Mouse (Mus musculus) midbrain, embryonic 10.5 days (tissue): ENCODE measurements around the gene Rab19. TPM values are rescaled to one million over a fixed set of nuclear protein-coding genes. Genes with fewer than 3 reads are reported as not detected.
"Not testable (repeated sequence)": the region's sequence is repeated elsewhere in the genome, so short reads cannot be mapped to it uniquely, and the experiment has no call there.

Source experiments
- DNase-seq: peaks from one replicate; pipeline ENCODE4 v3.0.0-alpha.2; 2017; ENCODE audit warnings: low spot score
- H3K27ac ChIP-seq: fragments of 300-500 bp; sonication (generic); replicated peaks from 2 replicates; pipeline ENCODE4 v1.5.1; 2016; ENCODE audit warnings: mild to moderate bottlenecking
- H3K27me3 ChIP-seq: fragments of 300-500 bp; sonication (generic); 2 replicates; pipeline ENCODE4 v1.6.1; 2016; ENCODE audit warnings: low read depth, mild to moderate bottlenecking; ENCODE audit not compliant: poor library complexity, severe bottlenecking
- H3K36me3 ChIP-seq: fragments of 300-500 bp; sonication (generic); 2 replicates; pipeline ENCODE4 v1.6.1; 2016; ENCODE audit warnings: mild to moderate bottlenecking, moderate library complexity
- H3K4me1 ChIP-seq: fragments of 300-500 bp; sonication (generic); 2 replicates; pipeline ENCODE4 v1.6.1; 2016
- H3K4me3 ChIP-seq: fragments of 300-500 bp; sonication (generic); 2 replicates; pipeline ENCODE4 v1.5.1; 2016; ENCODE audit warnings: mild to moderate bottlenecking, moderate library complexity
- H3K9me3 ChIP-seq: fragments of 300-500 bp; sonication (generic); replicated peaks from 2 replicates; pipeline ENCODE4 v1.6.1; 2016; ENCODE audit warnings: mild to moderate bottlenecking
- WGBS: fragments of 180-500 bp; shearing (Covaris S2); methylation state at CpG from one replicate; pipeline ENCODE4 v1.1.7; 2016; 5-methylcytosine and 5-hydroxymethylcytosine counted together
- polyA plus RNA-seq: library from polyadenylated mRNA; unstranded; fragments of >200 nt; fragmentation: Nextera tagmentation; extraction: Ambion mirVana; gene quantifications from 2 replicates; pipeline ENCODE4 v1.2.1, GENCODE M21; 2016

Rab19 gene
- 0.28 and 0.30 TPM in 2 replicates for polyA plus RNA-seq

DNA sequence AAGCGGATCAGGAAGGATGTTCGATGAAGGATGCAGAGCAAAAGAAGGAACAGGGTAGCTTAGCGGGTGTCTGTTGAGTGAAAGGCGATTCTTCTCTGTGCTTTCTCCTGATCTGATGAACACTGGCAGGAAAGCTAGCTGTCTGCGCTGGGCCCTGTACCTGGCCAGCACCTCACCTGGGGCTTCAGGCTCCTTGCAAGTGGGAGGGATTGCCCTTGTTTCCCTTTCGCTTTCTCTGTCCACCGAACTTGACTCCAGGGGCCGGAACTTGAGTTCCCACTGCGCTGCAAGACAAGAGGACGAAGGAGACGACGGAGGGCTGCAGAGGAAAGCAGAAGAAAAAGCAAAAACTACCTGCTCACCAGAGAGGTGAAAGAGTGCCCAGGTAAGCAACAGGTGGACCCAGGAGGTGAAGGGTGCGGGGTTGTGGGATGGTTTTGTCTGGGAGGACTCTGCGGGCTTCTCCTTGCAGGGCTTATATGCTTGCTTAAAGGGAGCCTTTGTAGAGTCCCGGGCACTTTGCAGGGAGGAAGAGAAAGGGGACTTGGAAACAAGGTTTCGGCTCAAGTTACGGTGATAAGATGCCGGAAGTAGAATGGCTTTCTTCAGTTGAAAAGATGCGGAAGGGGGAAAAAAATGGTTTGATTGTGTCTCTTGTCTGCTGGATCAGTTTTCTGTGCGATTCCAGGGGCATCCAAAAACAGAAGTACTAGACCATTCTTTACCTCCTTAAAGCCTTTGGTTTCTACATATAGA, at the start of gene Rab19:
Rab19 (plus strand) TSS at position 51 of the 756 bp plus-strand sequence.
- Histone ChIP-seq H3K36me3 (no peaks in the 10 kb centered on the region), H3K4me3 (peak within 1 kb of the TSS; percentile 43), H3K27ac (no peak within 1 kb of the TSS), H3K27me3 (peaks cover 35% of the 10 kb centered on the region), H3K4me1 (peaks cover 29% of the 10 kb centered on the region), H3K9me3 (no peaks in the 10 kb centered on the region)
- DNase-seq, result peak; percentile 27
- 8% methylated on average over 20 of the region's 20 CpGs for WGBS

DNA sequence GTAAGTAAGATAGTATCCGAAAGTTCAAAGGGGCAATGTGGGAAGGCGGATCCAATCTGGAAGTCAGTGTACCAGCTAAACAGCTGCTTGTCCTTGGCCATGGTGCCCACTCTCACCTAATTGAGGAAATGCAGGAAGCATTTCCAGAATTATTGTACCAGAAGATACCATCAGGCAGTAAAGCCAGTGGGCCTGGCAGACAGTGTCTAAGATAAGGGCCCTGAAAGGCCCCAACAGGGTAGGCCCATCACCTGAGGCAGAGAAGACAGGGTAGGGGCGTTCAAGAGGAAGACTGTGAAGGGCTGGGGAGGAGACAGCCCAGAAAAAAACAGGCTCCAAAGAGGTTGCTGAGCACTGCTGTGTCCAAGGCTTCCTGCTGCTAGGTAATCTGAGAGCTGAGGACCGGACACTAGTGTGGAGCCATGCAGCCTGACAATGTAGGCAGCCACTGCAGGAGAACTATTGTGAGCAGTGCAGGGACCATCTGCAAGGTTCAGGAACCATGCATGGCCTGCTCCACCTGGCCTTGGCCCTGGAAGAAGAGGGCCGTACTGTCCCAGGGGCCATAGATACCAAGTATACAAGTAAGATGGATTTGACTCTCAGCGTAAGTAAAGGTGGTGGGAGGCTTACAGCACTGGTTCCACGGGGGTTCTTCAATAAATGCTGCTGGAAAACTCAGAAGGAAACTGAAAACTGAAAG, 48.8 kb upstream of the Rab19 start:
- H3K27ac ChIP-seq, result 0 out of 2 replicates have a peak overlapping the region, but pooled peaks have one; percentile 24
- 83% methylated on average over 7 of the region's 7 CpGs for WGBS

DNA sequence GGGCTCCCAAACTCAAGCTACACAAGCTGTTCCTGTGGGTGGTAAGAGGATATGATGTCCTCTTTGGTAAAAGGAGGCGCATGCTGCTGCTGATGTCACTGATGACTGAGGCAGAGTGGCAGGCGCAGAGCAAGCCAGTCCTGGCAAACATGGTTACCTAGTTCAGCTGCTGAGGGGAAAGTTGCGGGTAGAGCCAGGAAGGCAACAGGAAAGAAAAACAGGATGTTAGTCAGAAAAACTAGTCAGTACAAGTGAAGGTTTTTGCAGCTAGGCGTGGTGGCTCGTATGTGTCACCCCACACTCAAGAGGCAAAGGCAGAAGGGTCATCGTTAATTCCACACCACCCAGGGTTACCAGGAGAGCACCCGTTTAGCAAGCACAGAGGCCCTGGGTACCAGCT, 46.8 kb upstream of the Rab19 start:
- Histone ChIP-seq H3K4me3 (no peak overlapping the region), H3K27ac (no peak overlapping the region), H3K4me1 (0 out of 2 replicates have a peak, but pooled peaks cover 4% of the 10 kb centered on the region), H3K36me3 (peaks cover 65% of the 10 kb centered on the region), H3K9me3 (no peaks in the 10 kb centered on the region), H3K27me3 (no peaks in the 10 kb centered on the region)
- 91% methylated on average over 7 of the region's 7 CpGs for WGBS
- no peak for DNase-seq

More for the DNA sequence above, 48.8 kb upstream of the Rab19 start:
- Histone ChIP-seq H3K4me3 (no peak overlapping the region), H3K9me3 (no peaks in the 10 kb centered on the region), H3K4me1 (0 out of 2 replicates have a peak, but pooled peaks cover 4% of the 10 kb centered on the region), H3K36me3 (peaks cover 45% of the 10 kb centered on the region), H3K27me3 (no peaks in the 10 kb centered on the region)
- DNase-seq, result no peak

DNA sequence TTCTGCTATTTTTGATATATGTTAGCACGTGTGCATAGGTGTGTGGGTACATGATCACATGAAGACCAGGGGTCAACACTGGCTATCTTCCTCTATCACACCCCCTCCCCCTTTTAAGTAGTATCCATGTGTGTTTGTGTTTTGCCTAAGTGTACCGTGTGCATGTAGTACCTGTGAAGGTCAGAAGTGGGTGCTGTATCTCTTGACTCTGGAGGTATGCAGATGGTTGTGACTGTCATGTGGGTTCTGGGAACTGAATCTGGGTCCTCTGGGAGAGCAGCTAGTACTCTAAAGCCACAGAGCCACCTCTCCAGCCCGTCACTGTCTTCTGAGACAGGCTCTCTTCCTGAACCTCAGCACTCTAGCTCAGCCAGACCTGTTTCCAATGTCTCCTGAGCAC, 46.1 kb upstream of the Rab19 start:
- Histone ChIP-seq H3K27me3 (no peaks in the 10 kb centered on the region), H3K36me3 (peaks cover 71% of the 10 kb centered on the region), H3K4me1 (0 out of 2 replicates have a peak, but pooled peaks cover 4% of the 10 kb centered on the region), H3K4me3 (no peak overlapping the region), H3K9me3 (no peaks in the 10 kb centered on the region), H3K27ac (no peak overlapping the region)
- 91% methylated on average over 3 of the region's 3 CpGs for WGBS
- no peak for DNase-seq

DNA sequence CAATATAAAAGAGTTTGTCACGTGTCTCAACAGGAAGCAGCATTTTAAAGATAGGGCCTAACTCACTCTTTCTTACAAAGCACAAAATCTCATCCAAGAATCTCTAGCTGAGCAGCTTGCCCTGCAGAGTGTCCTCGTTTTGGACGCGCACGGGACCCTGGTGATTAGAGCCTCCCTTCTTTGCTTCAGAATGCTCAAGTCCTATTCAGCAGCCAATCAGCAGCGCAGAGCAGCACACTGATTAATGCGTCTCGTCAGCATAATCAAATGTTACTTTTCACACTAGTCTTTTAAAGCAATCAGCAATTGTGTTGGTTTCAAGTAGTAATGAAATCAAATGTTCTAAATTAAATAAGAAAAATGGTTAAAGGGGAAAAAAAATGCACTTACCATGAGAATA, 42.6 kb upstream of the Rab19 start:
- 94% methylated on average over 8 of the region's 8 CpGs for WGBS
- peaks cover 86% of the 10 kb centered on the region for H3K36me3 ChIP-seq
- no peak for DNase-seq
- H3K4me3 ChIP-seq, result no peak overlapping the region
- H3K27me3 ChIP-seq, result no peaks in the 10 kb centered on the region
- no peaks in the 10 kb centered on the region for H3K4me1 ChIP-seq
- H3K9me3 ChIP-seq, result no peaks in the 10 kb centered on the region
- no peak overlapping the region for H3K27ac ChIP-seq

DNA sequence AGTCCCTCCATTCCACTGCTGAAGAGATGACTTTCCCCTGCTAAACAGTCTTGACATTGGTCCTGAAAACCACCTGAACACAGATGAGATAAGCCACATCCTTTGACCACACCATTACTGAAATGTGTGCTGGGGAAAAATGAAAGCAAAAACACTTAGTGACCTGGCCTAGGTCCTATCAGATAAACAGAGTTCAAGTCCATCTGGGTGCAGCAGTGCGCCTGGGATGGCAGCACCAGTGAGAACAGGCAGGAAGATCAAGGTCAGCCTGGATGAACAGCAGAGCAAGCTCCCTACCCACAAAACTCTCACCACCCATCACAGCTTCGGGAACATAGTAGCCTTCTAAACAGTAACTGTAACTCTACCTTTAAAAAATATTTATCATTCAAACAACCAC, 39.2 kb upstream of the Rab19 start:
- H3K4me3 ChIP-seq, result no peak overlapping the region
- H3K36me3 ChIP-seq, result peaks cover 70% of the 10 kb centered on the region
- no peaks in the 10 kb centered on the region for H3K27me3 ChIP-seq
- H3K4me1 ChIP-seq, result peaks cover 32% of the 10 kb centered on the region
- H3K27ac ChIP-seq, result no peak overlapping the region
- WGBS, result 94% methylated on average over 2 of the region's 2 CpGs
- no peak for DNase-seq
- no peaks in the 10 kb centered on the region for H3K9me3 ChIP-seq

DNA sequence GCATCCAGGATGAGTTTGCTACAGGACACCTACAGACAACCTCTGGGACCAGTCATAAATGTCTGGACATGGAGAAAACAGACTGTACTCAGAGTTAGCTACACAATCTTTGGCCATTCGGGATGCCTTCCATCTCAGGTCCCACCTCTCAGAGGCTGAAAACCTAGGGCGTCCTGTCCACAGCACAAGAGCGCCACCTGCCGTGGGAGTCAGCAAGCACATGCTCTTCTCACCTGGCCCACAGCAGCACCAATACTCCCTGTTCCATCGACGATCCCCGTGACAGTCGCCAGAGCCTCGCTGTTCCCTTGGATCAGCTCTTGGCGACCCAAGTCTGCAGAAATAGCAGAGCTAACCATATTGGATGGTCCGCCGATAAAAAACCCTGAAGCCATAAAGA, 37.0 kb upstream of the Rab19 start:
- no peaks in the 10 kb centered on the region for H3K27me3 ChIP-seq
- DNase-seq, result peak; percentile 85
- H3K4me3 ChIP-seq, result no peak overlapping the region
- WGBS, result 32% methylated on average over 12 of the region's 12 CpGs
- no peak overlapping the region for H3K27ac ChIP-seq
- peaks cover 54% of the 10 kb centered on the region for H3K4me1 ChIP-seq
- H3K36me3 ChIP-seq, result peaks cover 49% of the 10 kb centered on the region
- no peaks in the 10 kb centered on the region for H3K9me3 ChIP-seq

DNA sequence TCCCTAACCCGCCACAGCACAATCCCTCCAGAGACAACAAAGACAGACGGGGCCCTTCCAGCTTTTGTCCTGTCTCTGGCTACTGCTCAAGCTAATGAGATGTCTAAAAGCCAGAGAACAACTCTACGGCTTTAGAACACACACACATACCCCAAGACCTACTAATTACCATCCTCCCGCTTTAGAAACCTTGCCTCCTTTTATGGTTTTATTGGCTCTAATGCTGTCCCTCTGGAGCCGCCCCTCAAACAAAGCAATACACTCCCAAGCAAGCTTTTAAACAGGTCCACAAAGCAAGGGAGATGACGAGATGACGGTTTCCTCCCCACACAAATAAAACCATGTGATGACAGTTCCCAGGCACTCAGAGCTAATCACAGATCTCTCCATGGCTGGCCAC, 35.5 kb upstream of the Rab19 start:
- peaks cover 52% of the 10 kb centered on the region for H3K36me3 ChIP-seq
- no peaks in the 10 kb centered on the region for H3K9me3 ChIP-seq
- no peaks in the 10 kb centered on the region for H3K27me3 ChIP-seq
- 21% methylated on average over 7 of the region's 7 CpGs for WGBS
- peak; percentile 43 for DNase-seq
- H3K4me3 ChIP-seq, result peak overlapping the region; percentile 14; the same call in 1 of the 2 replicates
- H3K27ac ChIP-seq, result peak overlapping the region; percentile 87
- peaks cover 61% of the 10 kb centered on the region for H3K4me1 ChIP-seq

DNA sequence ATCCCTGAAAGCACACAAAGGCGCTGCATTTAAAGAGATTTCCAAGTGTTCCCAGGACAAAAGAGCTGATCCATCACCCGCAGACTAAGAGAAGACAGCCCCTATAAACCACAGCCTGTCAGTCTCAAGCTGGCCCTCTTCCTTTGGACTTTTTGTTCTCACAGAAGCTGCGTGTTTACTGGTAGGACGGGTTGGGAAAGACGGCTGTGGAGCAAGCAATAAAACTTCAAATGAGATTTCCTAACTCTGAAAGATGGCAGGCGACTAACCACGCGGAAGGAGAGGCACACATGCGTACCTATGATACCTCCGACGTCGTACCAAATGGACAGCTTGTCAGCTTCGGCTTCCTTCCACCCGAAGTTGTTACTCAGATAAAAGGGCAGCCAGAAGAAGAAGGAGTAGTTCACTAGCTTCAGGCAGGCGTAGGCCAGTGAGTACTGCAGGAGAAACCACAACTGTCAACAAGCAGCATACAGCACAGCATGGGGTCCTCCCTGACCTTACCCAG, 33.9 kb upstream of the Rab19 start:
- H3K27me3 ChIP-seq, result no peaks in the 10 kb centered on the region
- WGBS, result 18% methylated on average over 15 of the region's 15 CpGs
- H3K4me3 ChIP-seq, result peak overlapping the region; percentile 18; the same call in 1 of the 2 replicates
- H3K9me3 ChIP-seq, result no peaks in the 10 kb centered on the region
- peaks cover 61% of the 10 kb centered on the region for H3K4me1 ChIP-seq
- peak; percentile 67 for DNase-seq
- H3K27ac ChIP-seq, result peak overlapping the region; percentile 87
- peaks cover 56% of the 10 kb centered on the region for H3K36me3 ChIP-seq

DNA sequence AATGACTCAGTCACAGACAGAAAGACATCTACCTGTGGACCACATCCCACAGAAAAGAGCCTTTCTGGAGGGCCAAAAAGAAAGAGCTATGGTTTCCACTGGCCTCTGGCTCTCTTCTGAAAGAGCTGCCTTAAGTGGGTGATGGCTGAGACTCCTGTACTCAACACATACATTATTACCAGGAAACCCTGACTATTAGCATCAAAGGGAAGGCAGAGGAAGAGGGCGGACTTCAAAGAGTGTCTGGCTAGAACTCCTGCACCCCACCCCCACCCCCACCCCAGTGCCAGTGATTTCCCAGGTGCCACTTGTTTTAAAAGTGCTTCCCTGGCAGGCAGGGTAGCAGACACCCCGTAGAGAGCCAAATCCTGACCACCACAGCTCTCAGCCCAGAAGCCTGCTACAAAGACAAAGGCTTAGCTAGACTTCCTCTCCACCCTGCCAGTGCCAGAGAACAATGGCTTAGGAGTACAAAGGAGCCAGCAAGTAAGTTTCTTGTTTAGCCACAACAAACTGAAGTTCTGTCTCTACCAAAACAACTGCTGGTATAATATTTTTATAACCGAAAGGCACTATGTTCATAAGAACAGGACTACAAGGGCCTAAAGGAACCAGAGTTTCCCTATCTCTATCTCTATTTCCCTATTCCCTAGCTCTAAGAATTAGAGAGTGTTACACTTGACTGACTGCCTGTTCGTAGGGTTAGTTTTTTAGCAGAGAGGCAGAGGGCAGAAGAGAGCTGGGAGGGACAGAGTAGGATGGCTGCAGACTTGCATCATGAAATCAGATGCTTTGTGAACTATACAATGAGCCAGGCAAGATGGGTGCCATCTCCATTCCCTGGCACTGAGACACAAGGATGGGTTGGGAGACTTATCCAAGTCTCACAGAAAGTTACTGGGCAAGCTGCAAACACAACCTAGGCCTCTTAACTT, 32.8 kb upstream of the Rab19 start:
- Histone ChIP-seq H3K27me3 (no peaks in the 10 kb centered on the region), H3K36me3 (peaks cover 56% of the 10 kb centered on the region), H3K4me1 (peaks cover 61% of the 10 kb centered on the region), H3K4me3 (no peak overlapping the region), H3K9me3 (no peaks in the 10 kb centered on the region), H3K27ac (peak overlapping the region; percentile 87)
- WGBS, result 10% methylated on average over 4 of the region's 4 CpGs
- peak; percentile 65 for DNase-seq

DNA sequence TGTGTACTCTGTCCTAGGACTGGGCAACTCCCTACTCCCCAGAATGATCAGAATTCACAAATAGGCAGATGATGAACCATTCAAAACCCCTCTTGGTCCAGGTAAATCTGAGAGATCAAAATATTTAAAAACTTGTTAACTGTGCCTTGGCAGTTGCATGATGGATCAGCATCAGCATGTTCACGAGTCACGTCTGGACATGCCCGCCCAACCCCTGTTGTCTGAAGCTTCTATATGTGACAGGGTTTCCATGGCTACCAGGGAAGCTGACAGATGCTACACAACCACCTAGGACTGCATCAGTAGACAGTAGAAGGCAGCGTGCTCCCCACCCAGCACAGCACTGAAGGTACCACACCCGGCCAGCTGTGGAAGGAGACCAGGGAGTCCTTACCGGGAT, 32.0 kb upstream of the Rab19 start:
- WGBS, result 74% methylated on average over 6 of the region's 6 CpGs
- Histone ChIP-seq H3K9me3 (no peaks in the 10 kb centered on the region), H3K4me3 (no peak overlapping the region), H3K4me1 (peaks cover 57% of the 10 kb centered on the region), H3K27me3 (no peaks in the 10 kb centered on the region), H3K27ac (peak overlapping the region; percentile 87), H3K36me3 (peaks cover 56% of the 10 kb centered on the region)
- peak; percentile 28 for DNase-seq

DNA sequence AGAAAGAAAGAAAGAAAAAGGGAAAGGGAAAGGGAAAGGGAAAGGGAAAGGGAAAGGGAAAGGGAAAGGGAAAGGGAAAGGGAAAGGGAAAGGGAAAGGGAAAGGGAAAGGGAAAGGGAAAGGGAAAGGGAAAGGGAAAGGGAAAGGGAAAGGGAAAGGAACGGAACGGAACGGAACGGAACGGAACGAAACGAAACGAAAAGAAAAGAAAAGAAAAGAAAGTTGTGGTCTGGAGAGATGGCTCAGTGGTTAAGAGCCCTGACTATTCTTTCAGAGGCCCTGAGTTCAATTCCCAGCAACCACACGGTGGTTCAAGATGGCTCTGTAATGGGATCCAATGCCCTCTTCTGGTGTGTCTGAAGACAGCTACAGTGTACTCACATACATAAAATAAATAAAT, 21.8 kb upstream of the Rab19 start:
- H3K4me1 ChIP-seq, H3K27me3 ChIP-seq, H3K9me3 ChIP-seq, H3K27ac ChIP-seq, DNase-seq, H3K4me3 ChIP-seq: not testable (repeated sequence)
- 97% methylated on average over 9 of the region's 9 CpGs for WGBS
- H3K36me3 ChIP-seq, result peaks cover 84% of the 10 kb centered on the region
